Mouse (Mus musculus) stomach, postnatal 0 days (tissue): ENCODE measurements around the gene Cnr2.

ENCODE experiments used
- CTCF ChIP-seq: IDR thresholded peaks from 2 replicates; pipeline ENCODE4 v1.5.1; 2016; ENCODE audit warnings: antibody characterized with exemption, low read depth, mild to moderate bottlenecking, moderate library complexity
- EP300 ChIP-seq: optimal IDR thresholded peaks from 2 replicates; pipeline ENCODE3; 2016; ENCODE audit warnings: antibody characterized with exemption

DNA sequence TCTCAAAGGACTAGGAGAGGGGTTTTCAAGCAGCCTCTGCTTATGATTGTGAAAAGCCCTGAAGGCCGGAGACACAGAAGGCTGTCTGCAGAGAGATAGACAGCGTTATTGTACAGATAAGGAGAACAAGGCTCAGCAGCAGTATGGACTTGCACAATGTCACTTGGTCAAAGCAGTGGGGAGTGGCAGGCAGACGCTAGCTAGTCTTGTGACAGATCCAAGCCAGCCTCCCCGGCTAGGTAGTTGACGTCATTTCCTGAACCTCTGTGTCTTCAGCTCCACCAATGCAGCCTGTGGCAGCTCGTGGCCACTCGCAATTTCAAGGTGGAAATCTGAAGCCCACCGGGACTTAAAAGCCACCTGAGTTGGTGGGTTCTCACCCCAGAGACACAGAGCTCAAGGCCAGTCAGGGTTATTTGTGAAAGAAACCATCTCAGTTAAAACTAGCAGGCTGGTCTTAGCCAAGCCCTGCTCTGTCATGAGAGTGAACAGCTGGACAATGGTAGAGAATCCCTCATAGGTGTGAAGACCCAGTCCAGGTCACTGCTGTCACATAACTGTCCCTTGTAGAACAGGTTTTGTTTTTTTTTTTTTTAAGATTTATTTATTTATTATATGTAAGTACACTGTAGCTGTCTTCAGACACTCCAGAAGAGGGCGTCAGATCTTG, 3.3 kb downstream of the Cnr2 start:
- TF ChIP-seq CTCF (no peak), EP300 (no peak)
